8 mouse cellular contexts compared by ENCODE assay signal in genomic region chr10:40212443-40213169, GRCm38 (mm10). TPM values are rescaled to one million over a fixed set of nuclear protein-coding genes. Genes with fewer than 3 reads are reported as not detected.
DNase-seq lines count a peak whose midpoint lies in the region; ATAC-seq and TF ChIP-seq lines count a peak whose summit lies in the region.

No protein-coding gene starts in this region.

- no peak overlapping the region for H3K4me3 ChIP-seq in heart, embryonic 12.5 days
- H3K4me3 ChIP-seq in kidney, embryonic 16.5 days (ENCODE audit: low read length), result no peak overlapping the region

- peak; percentile 100 for ATAC-seq in erythroid progenitor cell, adult 5-6 weeks (replicated peaks; ENCODE audit: low FRiP score, poor library complexity, severe bottlenecking)
- peak; percentile 42 for ATAC-seq in heart, embryonic 12.5 days (ENCODE audit: insufficient number of reproducible peaks, low FRiP score)
- ATAC-seq in kidney, embryonic 16.5 days (ENCODE audit: low FRiP score, low TSS enrichment), result peak; percentile 95
- ATAC-seq in monocyte, adult 5-6 weeks (replicated peaks; ENCODE audit: insufficient number of reproducible peaks, low FRiP score, low TSS enrichment, poor library complexity, severe bottlenecking), result peak; percentile 100

- TF ChIP-seq CTCF in brain, embryonic 14.5 days (IDR thresholded peaks at IDR 0.05; ENCODE audit: borderline replicate concordance, extremely low read depth, insufficient read depth, insufficient read length), result peak; percentile 86

- peak; percentile 88 for DNase-seq in CD4-positive helper T cell, adult 2 months (ENCODE audit: low read depth, low spot score)
- DNase-seq in brain, embryonic 14.5 days (ENCODE audit: low read depth), result peak; percentile 84
- peak; percentile 90 for DNase-seq in liver
- DNase-seq in splenic B cell, adult 2 months (ENCODE audit: low read depth, low spot score), result peak; percentile 95

- no peak overlapping the region for H3K27ac ChIP-seq in heart, embryonic 12.5 days (ENCODE audit: poor library complexity, severe bottlenecking)
- no peak overlapping the region for H3K27ac ChIP-seq in kidney, embryonic 16.5 days (ENCODE audit: low read length)

- H3K9ac ChIP-seq in heart, embryonic 12.5 days, result no peak overlapping the region
- no peak overlapping the region for H3K9ac ChIP-seq in kidney, embryonic 16.5 days (replicated peaks; ENCODE audit: low read length)

- no peaks in the 10 kb centered on the region for H3K9me3 ChIP-seq in heart, embryonic 12.5 days (replicated peaks)
- no peaks in the 10 kb centered on the region for H3K9me3 ChIP-seq in kidney, embryonic 16.5 days (ENCODE audit: low read length)

- 29% methylated on average over 13 of the region's 13 CpGs for WGBS in heart, embryonic 12.5 days
- 34% methylated on average over 13 of the region's 13 CpGs for WGBS in kidney, embryonic 16.5 days

- no peaks in the 10 kb centered on the region for H3K36me3 ChIP-seq in heart, embryonic 12.5 days
- no peaks in the 10 kb centered on the region for H3K36me3 ChIP-seq in kidney, embryonic 16.5 days (ENCODE audit: insufficient read depth, low read length)
- H3K36me3 ChIP-seq in splenic B cell, adult 2 months (ENCODE audit: control insufficient read depth, insufficient read depth, low read length, poor library complexity, severe bottlenecking), result no peaks in the 10 kb centered on the region

- H3K27me3 ChIP-seq in heart, embryonic 12.5 days (replicated peaks), result no peaks in the 10 kb centered on the region
- no peaks in the 10 kb centered on the region for H3K27me3 ChIP-seq in kidney, embryonic 16.5 days (ENCODE audit: insufficient read depth, low read length)
- no peaks in the 10 kb centered on the region for H3K27me3 ChIP-seq in splenic B cell, adult 2 months (ENCODE audit: control insufficient read depth, insufficient read depth, low read length, poor library complexity, severe bottlenecking)

- H3K4me1 ChIP-seq in heart, embryonic 12.5 days (replicated peaks), result no peaks in the 10 kb centered on the region
- H3K4me1 ChIP-seq in kidney, embryonic 16.5 days (ENCODE audit: insufficient read depth, low read length), result no peaks in the 10 kb centered on the region

- no peak for TF ChIP-seq POLR2A in brain, embryonic 14.5 days (IDR thresholded peaks at IDR 0.05; ENCODE audit: borderline replicate concordance, extremely low read depth, insufficient read depth, insufficient read length, poor library complexity, severe bottlenecking)

- peak overlapping the region; percentile 42 for H3K4me2 ChIP-seq in heart, embryonic 12.5 days
- 0 out of 2 replicates have a peak overlapping the region, but pooled peaks have one; percentile 7 for H3K4me2 ChIP-seq in kidney, embryonic 16.5 days (replicated peaks; ENCODE audit: low read depth, low read length)

RNA-seq across cellular contexts. Expression of gene Rpf2, which starts 34.2 kb away (rescaled TPM):
- polyA plus RNA-seq in brain, embryonic 14.5 days (2012; rRNA removed), result 23.5 and 25.8 TPM in 2 replicates
- total RNA-seq in erythroid progenitor cell, adult 5-6 weeks (2015; ENCODE audit: low replicate concordance), result 13.0 and 15.5 TPM in 2 replicates
- total RNA-seq in erythroid progenitor cell, adult 5-6 weeks (2017; ENCODE audit: low replicate concordance), result 18.4 and 19.4 TPM in 2 replicates
- polyA plus RNA-seq in heart, embryonic 12.5 days (2016; fragmentation: Nextera tagmentation; extraction: Ambion mirVana), result 42.0 and 44.5 TPM in 2 replicates
- polyA plus RNA-seq in kidney, embryonic 16.5 days (2015; fragmentation: Nextera tagmentation; extraction: Ambion mirVana), result 61.1 and 71.0 TPM in 2 replicates
- 45.3 to 56.4 TPM (median 53.7 TPM) in 3 replicates for total RNA-seq in monocyte, adult 5-6 weeks (2017)

RNA-seq across cellular contexts. Expression of gene Gtf3c6, which starts 45.3 kb away (rescaled TPM):
- 32.6 and 47.6 TPM in 2 replicates for polyA plus RNA-seq in brain, embryonic 14.5 days (2012; rRNA removed)
- 14.3 and 19.8 TPM in 2 replicates for total RNA-seq in erythroid progenitor cell, adult 5-6 weeks (2015; ENCODE audit: low replicate concordance)
- total RNA-seq in erythroid progenitor cell, adult 5-6 weeks (2017; ENCODE audit: low replicate concordance), result 7.4 and 38.7 TPM in 2 replicates
- polyA plus RNA-seq in heart, embryonic 12.5 days (2016; fragmentation: Nextera tagmentation; extraction: Ambion mirVana), result 90.6 and 92.3 TPM in 2 replicates
- 103 and 106 TPM in 2 replicates for polyA plus RNA-seq in kidney, embryonic 16.5 days (2015; fragmentation: Nextera tagmentation; extraction: Ambion mirVana)
- total RNA-seq in monocyte, adult 5-6 weeks (2017), result 59.3 to 82.5 TPM (median 81.6 TPM) in 3 replicates

Comparison
In these comparisons a context has a peak if more than half of its experiments do, and no peak if none do; other contexts are left out.
1. ATAC-seq: peak in every context shown above with its lines; median percentile 100 in erythroid progenitor cell, adult 5-6 weeks; 100 in monocyte, adult 5-6 weeks; 95 in kidney, embryonic 16.5 days; 42 in heart, embryonic 12.5 days.